Mouse (Mus musculus) right cerebral cortex, adult 2 months (tissue): ENCODE measurements at regions not wholly inside any gene's neighbourhood (a gene's known extent, or its start where the extent isn't known, plus 50 kb on each side); places are given as distances from the start of the nearest gene placed in this dataset.
A peak's percentile ranks its signal among the peaks of the same experiment; 100 is the strongest.

ENCODE experiments used
- DNase-seq, 2 experiments: peaks; one replicate each; pipeline ENCODE4 v3.0.0; 2021 to 2022; ENCODE audit warnings: low spot score in 2 of 2

GRCm38 (mm10) chr2:72825251-72825650 lies 155.0 kb downstream of the Sp3 start:
- no peak for DNase-seq

DNA sequence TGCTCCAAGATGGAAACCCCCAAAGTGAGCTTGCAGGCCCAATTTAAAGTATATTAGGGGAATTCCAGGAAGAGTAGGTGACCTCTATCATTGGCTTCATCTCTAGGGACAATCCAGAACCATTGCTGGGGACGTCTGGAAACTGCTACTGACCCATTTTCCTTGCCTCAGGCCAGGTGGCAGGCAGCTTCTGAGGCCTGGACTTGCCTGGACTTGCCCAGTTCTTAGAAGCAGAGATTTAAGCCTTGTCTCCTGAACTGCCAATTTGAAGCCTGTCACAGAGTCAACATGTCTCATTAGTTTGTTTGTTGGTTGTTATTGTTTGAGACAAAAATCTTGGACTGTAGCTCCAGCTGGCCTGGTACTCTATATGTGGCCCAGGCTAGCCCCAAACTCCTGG lies 151.1 kb downstream of the Sp3 start:
- DNase-seq, result no peak

DNA sequence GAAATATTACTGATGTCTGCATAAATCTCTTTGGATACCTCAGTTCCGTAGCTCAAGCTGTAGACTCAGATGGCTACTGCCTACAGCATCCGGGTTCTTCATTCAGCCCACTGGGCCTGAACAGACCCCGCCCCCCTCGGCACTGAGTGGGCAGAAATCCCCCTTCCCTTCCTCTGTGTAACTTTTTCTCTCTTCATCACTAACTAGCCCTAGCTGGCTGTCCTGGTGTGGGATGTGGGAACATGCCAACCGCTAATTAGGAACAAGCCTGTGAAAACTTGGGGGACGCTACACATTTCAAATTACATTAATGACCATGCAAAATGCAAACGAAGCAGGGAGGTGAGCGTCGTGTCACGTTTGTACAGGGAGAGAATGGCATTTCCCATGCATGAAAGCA lies 147.5 kb downstream of the Sp3 start:
- no peak for DNase-seq

GRCm38 (mm10) chr2:72838085-72838727 lies 142.0 kb downstream of the Sp3 start:
- DNase-seq, result no peak

- DNase-seq, result no peak
Measured at GRCm38 (mm10) chr2:72839673-72840072, 140.6 kb downstream of the Sp3 start.

- DNase-seq, result no peak
Measured at GRCm38 (mm10) chr2:72841367-72841766, 138.9 kb downstream of the Sp3 start.

DNA sequence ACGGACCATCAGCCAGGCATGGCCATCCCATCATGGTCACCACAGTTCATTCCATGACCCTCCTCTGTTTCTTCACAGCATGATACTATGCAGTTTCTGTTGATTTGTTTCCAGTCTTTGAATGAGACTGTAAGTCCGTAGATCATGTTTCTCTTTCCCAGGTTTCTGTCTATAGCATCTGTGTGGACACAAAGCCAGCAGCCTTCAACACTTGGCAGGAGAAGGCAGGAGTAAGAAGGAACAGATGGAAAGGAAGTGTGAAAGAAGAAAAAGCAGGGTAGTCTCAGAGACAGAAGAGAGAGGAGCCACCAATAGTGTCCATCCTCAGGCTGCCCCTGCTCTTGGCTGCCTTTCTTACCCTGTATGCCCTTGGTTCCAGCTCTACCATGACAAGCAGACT lies 136.6 kb downstream of the Sp3 start:
- no peak for DNase-seq

DNA sequence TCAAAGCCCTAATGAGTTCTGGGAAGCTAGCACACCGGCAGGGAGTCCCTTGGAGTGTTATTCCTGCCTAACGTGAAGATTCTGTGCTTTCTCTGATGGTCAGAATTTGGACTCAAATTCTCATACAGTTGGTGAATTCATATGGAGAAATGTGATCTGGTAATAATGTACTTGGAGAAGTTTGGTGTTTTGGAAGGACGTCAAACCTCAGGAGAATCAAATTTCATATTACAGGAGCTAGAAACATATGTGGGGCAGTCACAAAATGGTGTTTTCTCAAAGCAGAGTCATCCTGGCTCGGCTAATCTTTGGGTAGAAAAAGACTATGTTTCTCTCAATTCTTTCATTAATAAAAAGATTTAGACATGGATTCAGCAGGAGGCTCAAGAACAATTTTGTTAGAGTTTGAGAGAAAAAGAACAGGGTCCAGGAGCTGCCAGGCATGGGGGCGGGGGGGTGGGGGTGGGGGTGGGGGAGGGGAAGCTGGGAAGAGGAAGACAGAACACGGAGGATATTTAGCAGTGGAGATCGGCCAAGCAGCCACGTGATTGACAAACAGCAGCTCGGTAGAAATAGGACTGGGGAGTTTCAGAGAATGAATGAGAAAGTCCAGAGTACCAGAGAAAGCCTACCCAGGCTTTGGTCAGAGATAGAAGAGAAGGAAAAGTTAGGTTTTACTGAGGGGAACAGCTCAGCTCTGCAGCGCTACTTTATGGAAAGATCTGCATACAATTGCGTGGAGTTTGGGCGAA lies 130.6 kb downstream of the Sp3 start:
- no peak for DNase-seq

- DNase-seq, result no peak
Measured at GRCm38 (mm10) chr2:72852509-72852908, 127.7 kb downstream of the Sp3 start.

- DNase-seq, result peak; percentile 17 to 24
Measured at GRCm38 (mm10) chr2:72855276-72855970, 124.8 kb downstream of the Sp3 start.

DNA sequence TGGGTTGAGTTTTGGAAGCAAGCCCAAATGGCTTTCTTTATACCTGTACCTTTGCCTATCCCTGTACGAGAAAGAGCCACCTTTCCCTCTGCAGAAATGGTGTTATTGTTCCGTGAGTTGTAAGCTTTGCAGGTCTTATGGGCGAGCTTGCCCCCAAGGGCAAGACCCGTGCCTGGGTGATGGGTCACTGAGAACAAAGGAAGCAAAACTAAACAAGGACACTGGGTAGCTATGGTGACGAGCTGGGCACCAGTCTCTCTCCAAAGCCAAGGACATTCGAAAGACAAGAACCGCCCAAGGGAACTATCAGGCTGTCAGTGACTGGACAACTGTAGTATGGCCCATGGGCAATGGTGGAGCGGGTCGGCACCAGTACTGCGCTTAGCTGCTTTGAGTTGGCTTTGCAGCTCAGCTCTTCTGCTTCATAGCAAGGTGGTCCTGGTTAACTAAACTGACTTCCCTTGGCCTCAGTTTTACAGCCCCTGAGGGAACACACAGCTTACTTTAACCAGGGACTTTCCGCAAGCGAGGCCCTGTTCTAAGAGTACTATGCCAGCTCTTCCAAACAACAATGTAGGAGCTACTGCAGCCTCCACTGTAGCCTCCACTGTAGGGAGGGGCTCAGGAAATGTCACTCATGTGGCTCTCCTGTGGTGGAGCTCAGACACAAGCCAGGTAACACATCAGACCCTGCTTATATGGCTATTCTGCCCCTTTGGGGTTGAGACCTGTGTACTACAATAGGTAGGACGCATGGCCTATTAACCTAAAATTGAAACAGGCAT lies 124.1 kb downstream of the Sp3 start:
- DNase-seq, result no peak

- DNase-seq, result no peak
Measured at GRCm38 (mm10) chr2:72857377-72857776, 122.9 kb downstream of the Sp3 start.

DNA sequence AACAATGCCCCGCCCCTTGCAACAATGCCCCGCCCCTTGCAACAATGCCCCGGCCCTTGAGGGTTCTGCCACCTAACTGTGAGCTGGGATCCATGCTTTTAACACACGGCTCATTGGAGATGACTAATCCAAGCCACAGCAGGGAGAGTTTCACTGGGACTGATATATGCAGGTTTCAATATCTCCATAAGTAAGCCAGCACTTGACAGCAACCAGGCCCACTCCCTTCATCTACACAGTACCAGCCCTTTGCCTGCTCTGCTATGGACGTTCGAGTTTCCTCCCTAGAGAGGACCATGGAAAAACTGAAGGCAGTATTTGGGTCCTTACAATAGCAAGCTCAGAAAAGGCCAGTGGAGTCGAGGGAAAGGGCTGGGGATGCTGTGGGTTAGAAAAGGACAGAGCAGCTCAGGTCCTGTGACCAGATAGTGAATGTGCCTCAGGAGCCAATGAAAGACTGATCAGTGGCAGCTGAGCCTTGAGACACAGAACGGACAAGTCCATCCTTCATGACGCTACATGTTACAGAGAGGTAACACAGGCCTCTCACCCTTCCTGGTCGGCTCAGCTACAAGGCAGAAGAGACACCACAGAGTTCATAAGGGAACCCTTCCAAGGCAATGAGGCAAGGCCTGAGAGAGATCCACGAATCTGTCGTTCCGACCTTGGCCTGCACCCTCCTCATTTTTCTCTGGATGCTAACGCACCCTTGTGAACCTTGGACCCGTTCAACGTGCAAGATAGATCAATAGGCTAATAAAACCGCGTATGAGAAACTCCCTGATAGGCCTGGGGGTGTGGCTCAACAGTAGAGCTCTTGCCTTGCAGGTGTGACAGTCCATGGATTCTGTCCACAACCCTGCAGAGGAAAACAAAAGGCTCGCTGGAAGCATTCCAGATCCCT lies 114.5 kb downstream of the Sp3 start:
- no peak for DNase-seq

DNA sequence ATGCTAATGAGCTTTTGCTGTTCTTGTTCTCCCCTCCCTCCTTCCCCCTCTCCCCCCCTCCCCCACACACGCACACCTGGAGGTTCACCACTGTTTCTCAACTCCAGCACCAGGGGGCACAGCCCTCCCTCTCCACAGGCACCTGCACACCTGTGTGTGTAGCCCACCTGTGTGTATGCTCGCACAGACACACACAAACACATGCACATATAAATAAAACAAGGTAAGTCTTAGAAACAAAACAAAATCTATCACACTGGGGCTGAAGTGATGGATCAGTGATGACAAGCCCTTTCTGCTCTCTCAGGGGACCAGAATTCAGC lies 113.9 kb downstream of the Sp3 start:
- DNase-seq, result no peak

GRCm38 (mm10) chr2:72868173-72868572 lies 112.1 kb downstream of the Sp3 start:
- DNase-seq, result no peak

DNA sequence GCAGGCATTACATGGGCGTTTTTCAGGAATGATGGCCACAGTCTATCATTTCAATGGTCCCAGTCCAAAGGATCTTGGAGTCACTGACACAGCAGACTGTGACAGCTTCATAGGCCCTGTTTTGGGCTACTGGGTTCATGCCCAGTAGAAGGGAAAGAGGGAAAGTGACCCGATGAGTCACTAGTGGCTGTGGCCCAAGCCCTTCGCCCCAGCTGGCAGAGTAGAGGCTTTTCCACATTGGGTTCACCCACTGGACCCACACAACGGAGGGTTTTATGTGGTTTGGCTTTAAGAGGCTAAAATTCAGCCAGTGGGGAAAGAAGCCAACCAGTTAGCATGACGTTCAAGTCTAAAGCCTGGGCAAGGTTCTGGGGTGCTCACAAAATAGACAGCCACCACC lies 108.4 kb downstream of the Sp3 start:
- DNase-seq, result peak; percentile 10 to 35

GRCm38 (mm10) chr2:72873948-72874347 lies 106.3 kb downstream of the Sp3 start:
- DNase-seq, result no peak

DNA sequence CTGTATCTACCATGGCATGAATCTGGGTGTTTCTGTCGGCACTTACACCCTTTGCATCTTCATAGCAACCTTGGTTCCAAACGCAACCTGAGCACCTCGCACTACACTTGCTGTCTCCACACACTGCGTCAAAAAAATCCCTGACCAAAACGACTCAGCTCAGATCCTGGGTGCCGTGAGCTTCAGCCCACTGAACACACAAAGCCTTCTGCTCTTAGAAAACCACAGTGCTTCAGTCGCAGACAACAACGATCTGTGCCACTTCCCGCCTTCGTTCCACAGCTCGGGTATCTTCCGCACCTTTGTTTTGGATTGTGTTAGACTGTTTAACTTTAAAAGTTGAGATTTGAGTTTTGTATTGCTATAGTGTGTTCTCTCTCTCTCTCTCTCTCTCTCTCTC lies 105.7 kb downstream of the Sp3 start:
- DNase-seq, result no peak

DNA sequence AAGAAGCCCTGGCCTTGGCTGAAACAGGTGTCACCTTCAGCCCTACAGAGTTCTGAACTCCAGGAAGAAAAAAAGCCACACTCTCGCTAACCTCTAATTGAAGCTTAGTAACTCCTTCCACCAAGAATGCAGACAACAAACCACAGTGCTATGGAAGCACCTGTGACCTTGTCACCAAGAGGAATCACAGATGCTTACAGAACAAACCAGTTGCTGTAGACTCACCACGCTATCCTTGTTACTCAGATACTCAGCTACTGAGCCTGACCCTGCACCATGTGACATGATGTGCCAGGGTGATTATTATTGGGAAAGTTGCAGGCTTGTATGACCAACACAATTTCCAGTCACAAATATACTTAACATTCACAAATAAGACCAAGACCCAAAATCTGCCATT lies 104.6 kb downstream of the Sp3 start:
- no peak for DNase-seq

DNA sequence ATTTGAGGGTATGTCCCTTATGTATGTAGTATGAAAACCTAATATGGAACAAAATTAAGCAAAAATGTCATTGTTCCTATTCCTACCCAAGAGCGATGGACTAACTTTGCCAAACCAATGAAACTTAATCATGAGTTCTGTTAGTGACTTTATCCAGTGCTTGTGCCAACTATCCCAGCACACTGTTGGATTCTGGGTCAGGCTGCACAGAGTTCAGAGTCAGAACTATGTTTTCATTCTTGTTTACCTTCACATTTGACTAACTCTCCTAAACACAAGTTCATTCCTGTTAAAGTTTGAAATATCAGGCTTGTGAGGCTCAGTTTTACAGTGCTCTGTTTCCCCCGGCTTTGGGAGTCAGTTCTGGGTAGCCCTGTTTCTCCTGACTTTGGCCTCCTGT lies 100.2 kb downstream of the Sp3 start:
- DNase-seq, result no peak

- no peak for DNase-seq
Measured at GRCm38 (mm10) chr2:72881554-72881953, 98.7 kb downstream of the Sp3 start.
